Mouse (Mus musculus) myocyte (in vitro differentiated cells): ENCODE results near the gene Olfr692. TPM values are rescaled to one million over a fixed set of nuclear protein-coding genes. Genes with fewer than 3 reads are reported as not detected.

Experiments used
- H3K27me3 ChIP-seq: one replicate; pipeline ENCODE4 v1.6.1; 2011; ENCODE audit not compliant: control insufficient read depth, insufficient read depth, insufficient read length
- H3K36me3 ChIP-seq: one replicate; pipeline ENCODE4 v1.6.1; 2011; ENCODE audit not compliant: control insufficient read depth, insufficient read depth
- H3K4me2 ChIP-seq: one replicate; pipeline ENCODE4 v1.6.1; 2011; ENCODE audit warnings: low read depth, control low read depth
- H3K4me3 ChIP-seq: one replicate; pipeline ENCODE4 v1.5.1; 2011; ENCODE audit warnings: mild to moderate bottlenecking, control low read depth, moderate library complexity
- H3K79me2 ChIP-seq: one replicate; pipeline ENCODE4 v1.6.1; 2011; ENCODE audit not compliant: control insufficient read depth, insufficient read depth
- H3ac ChIP-seq: one replicate; pipeline ENCODE4 v1.6.1; 2011; ENCODE audit not compliant: control insufficient read depth, insufficient read length
- CEBPB ChIP-seq: IDR thresholded peaks from 2 replicates; pipeline ENCODE4 v1.6.1; 2011; ENCODE audit warnings: mild to moderate bottlenecking, moderate library complexity; ENCODE audit not compliant: poor library complexity, insufficient read depth, severe bottlenecking
- E2F4 ChIP-seq: IDR thresholded peaks from one replicate; pipeline ENCODE4 v1.6.1; 2011; ENCODE audit warnings: mild to moderate bottlenecking, control low read depth, moderate library complexity; ENCODE audit not compliant: insufficient read depth
- MAX ChIP-seq: IDR thresholded peaks from one replicate; pipeline ENCODE4 v1.6.1; 2011; ENCODE audit warnings: low read depth, mild to moderate bottlenecking, control low read depth
- MYOD1 ChIP-seq, 3 experiments: IDR thresholded peaks; one replicate each; pipeline ENCODE4 v1.6.1; 2011; ENCODE audit warnings: control low read depth in 2 of 3, low read depth in 2 of 3, mild to moderate bottlenecking in 2 of 3, moderate library complexity in 1 of 3; ENCODE audit not compliant: insufficient read length in 2 of 3, control insufficient read depth in 1 of 3
- MYOG ChIP-seq, 3 experiments: IDR thresholded peaks; one replicate each; pipeline ENCODE4 v1.6.1; 2011; ENCODE audit warnings: control low read depth in 2 of 3, low read depth in 2 of 3, mild to moderate bottlenecking in 2 of 3; ENCODE audit not compliant: insufficient read length in 2 of 3, control insufficient read depth in 1 of 3, insufficient read depth in 1 of 3
- POLR2A ChIP-seq: IDR thresholded peaks from one replicate; pipeline ENCODE4 v1.6.1; 2011; ENCODE audit warnings: low read depth, mild to moderate bottlenecking, control low read depth, moderate library complexity; ENCODE audit not compliant: insufficient read length
- POLR2AphosphoS2 ChIP-seq: IDR thresholded peaks from one replicate; pipeline ENCODE4 v1.6.1; 2011; ENCODE audit warnings: low read depth, control low read depth; ENCODE audit not compliant: insufficient read length
- REST ChIP-seq: IDR thresholded peaks from one replicate; pipeline ENCODE4 v1.6.1; 2011; ENCODE audit warnings: mild to moderate bottlenecking, control low read depth, moderate library complexity; ENCODE audit not compliant: insufficient read depth, insufficient read length
- SRF ChIP-seq: IDR thresholded peaks from one replicate; pipeline ENCODE4 v1.6.1; 2011; ENCODE audit warnings: low read depth; ENCODE audit not compliant: control insufficient read depth, insufficient read length
- TCF12 ChIP-seq: IDR thresholded peaks from one replicate; pipeline ENCODE4 v1.6.1; 2011; ENCODE audit warnings: mild to moderate bottlenecking, control low read depth; ENCODE audit not compliant: poor library complexity, insufficient read depth, severe bottlenecking
- TCF3 ChIP-seq: IDR thresholded peaks from one replicate; pipeline ENCODE4 v1.6.1; 2011; ENCODE audit warnings: low read depth, control low read depth; ENCODE audit not compliant: insufficient read length
- USF1 ChIP-seq: IDR thresholded peaks from one replicate; pipeline ENCODE4 v1.6.1; 2011; ENCODE audit warnings: low read depth, mild to moderate bottlenecking, control low read depth, moderate library complexity
- polyA plus RNA-seq: library from polyadenylated mRNA; unstranded; fragments of >200 nt; fragmentation: generic; extraction: Trizol; gene quantifications from one replicate; pipeline ENCODE4 v1.2.1, GENCODE M21; 2012; ENCODE audit warnings: missing spikeins

The Olfr692 gene
- polyA plus RNA-seq, 1 experiment, result not detected

DNA sequence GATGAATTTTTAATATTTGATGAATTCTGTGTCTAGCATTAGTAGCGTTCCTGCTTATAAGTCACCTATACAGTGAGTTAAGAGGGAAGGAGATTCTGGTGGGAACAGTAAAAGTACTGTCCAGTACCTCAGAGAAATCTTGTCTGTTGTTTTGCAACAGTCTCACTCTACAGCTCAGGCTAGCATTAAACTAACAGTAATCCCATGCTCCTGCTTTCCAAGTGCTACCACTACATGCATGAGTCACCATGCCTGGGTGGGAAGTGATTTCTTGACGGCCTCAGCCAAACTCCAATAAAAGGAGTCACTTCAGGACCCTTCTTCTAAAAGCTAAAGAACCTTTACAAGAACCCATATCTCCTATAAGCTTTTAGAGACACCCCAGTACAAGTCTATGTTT, 6.3 kb upstream of the Olfr692 start:
- Histone ChIP-seq H3K79me2 (no peaks in the 10 kb centered on the region), H3K36me3 (no peaks in the 10 kb centered on the region), H3K27me3 (no peaks in the 10 kb centered on the region), H3ac (no peak overlapping the region), H3K4me3 (no peak overlapping the region), H3K4me2 (no peak overlapping the region)
- TF ChIP-seq SRF (no peak), REST (no peak), E2F4 (no peak), POLR2A (no peak), MYOD1 (IDR thresholded peaks at IDR 0.05; ENCODE audit: control insufficient read depth in 1 of 3, insufficient read length in 2 of 3, low read depth in 2 of 3) (no peak), POLR2AphosphoS2 (no peak), USF1 (no peak), MYOG (IDR thresholded peaks at IDR 0.05; ENCODE audit: control insufficient read depth in 1 of 3, insufficient read depth in 1 of 3, insufficient read length in 2 of 3, low read depth in 2 of 3) (no peak), CEBPB (no peak), TCF12 (no peak), MAX (no peak), TCF3 (no peak)

DNA sequence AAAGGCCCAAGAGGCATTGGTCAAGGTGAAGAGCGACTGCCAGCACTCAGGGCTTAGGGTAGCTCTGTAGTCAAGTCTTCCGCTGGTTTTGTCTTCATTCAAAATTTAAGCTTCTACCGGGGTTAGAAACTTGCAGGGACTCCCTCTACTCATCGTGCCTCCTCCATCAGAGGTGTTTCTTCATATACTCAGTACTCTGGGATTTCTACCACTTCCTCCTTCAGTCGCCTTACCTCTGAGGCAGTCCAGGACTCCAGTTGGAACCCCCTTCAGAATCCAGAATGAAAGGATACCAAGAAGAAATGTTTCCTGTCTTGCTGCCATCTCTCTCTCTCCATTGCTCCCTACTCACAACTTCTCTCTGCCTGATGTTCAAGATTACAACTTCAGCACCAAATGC, 762 bp upstream of the Olfr692 start:
- Histone ChIP-seq H3K4me3 (no peak overlapping the region), H3K27me3 (no peaks in the 10 kb centered on the region), H3K36me3 (no peaks in the 10 kb centered on the region), H3K4me2 (no peak overlapping the region), H3K79me2 (no peaks in the 10 kb centered on the region), H3ac (no peak overlapping the region)
- TF ChIP-seq MYOD1 (IDR thresholded peaks at IDR 0.05; ENCODE audit: control insufficient read depth in 1 of 3, insufficient read length in 2 of 3, low read depth in 2 of 3) (no peak), POLR2A (no peak), TCF12 (no peak), MYOG (IDR thresholded peaks at IDR 0.05; ENCODE audit: control insufficient read depth in 1 of 3, insufficient read depth in 1 of 3, insufficient read length in 2 of 3, low read depth in 2 of 3) (no peak), USF1 (no peak), CEBPB (no peak), TCF3 (no peak), SRF (no peak)

DNA sequence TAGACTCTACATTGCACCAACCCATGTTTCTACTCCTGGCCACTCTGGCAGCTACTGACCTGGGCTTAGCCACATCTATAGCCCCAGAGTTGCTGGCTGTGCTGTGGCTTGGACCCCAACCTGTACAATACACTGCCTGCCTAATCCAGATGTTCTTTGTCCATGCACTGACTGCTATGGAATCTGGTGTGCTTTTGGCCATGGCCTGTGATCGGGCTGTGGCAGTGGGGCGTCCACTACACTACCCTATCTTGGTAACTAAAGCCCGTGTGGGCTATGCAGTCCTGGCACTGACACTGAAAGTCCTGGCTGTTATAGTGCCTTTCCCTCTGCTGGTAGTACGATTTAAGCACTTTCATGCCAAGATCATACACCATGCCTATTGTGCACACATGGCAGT, 491 bp downstream of the Olfr692 start:
- Histone ChIP-seq H3K27me3 (no peaks in the 10 kb centered on the region), H3K36me3 (peaks cover 5% of the 10 kb centered on the region), H3K79me2 (no peaks in the 10 kb centered on the region), H3K4me2 (no peak overlapping the region), H3ac (no peak overlapping the region), H3K4me3 (no peak overlapping the region)
- TF ChIP-seq USF1 (no peak), POLR2AphosphoS2 (no peak), E2F4 (no peak), CEBPB (no peak), POLR2A (no peak), TCF3 (no peak), REST (no peak), MAX (no peak), MYOG (IDR thresholded peaks at IDR 0.05; ENCODE audit: control insufficient read depth in 1 of 3, insufficient read depth in 1 of 3, insufficient read length in 2 of 3, low read depth in 2 of 3) (no peak), SRF (no peak), MYOD1 (IDR thresholded peaks at IDR 0.05; ENCODE audit: control insufficient read depth in 1 of 3, insufficient read length in 2 of 3, low read depth in 2 of 3) (no peak), TCF12 (no peak)

DNA sequence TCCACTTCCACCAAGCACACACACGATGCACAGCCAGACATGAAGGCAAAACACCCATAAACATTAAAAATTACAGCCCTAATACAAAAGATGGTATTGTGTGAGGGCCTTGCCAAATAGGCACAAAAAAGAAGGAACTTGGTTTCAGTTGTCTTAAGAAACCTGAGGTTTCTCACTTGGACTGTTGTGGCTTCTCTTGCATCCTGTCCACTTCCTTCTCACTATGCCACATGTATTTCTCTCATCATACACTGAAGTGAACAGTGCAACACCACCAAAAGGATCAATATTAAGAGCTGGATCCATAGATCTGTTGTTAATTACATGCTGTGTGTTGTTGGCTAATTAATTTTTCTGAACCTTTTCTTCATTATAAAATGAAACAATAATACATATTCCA, 4.9 kb downstream of the Olfr692 start:
- no peak overlapping the region for H3ac ChIP-seq
- no peak for TF ChIP-seq CEBPB
- no peak for TF ChIP-seq REST
- no peak for TF ChIP-seq MYOG (IDR thresholded peaks at IDR 0.05; ENCODE audit: control insufficient read depth in 1 of 3, insufficient read depth in 1 of 3, insufficient read length in 2 of 3, low read depth in 2 of 3)
- no peak for TF ChIP-seq TCF12
- no peak for TF ChIP-seq SRF
- TF ChIP-seq TCF3, result no peak
- H3K4me3 ChIP-seq, result no peak overlapping the region
- no peaks in the 10 kb centered on the region for H3K79me2 ChIP-seq
- no peak overlapping the region for H3K4me2 ChIP-seq
- peaks cover 21% of the 10 kb centered on the region for H3K36me3 ChIP-seq
- H3K27me3 ChIP-seq, result no peaks in the 10 kb centered on the region

DNA sequence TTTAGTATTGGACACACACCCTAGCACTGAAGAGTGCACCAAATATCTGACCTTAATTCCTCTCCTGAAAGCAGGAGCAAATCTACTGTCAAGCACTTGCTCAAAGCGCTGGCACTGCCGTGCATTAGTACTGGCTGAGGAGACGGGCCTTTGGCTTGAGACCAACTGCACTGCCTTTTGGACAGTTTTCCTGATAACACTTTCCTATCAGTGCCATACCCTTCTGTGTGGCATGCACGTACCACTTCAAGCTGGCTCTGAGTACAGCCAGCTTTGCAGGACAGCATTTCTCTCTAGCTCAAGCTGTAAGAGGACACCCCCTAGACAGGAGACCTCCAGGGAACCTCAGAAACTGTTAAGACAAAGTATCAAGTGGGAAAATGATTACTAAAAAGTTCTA, 5.5 kb downstream of the Olfr692 start:
- Histone ChIP-seq H3K36me3 (peaks cover 21% of the 10 kb centered on the region), H3K4me2 (no peak overlapping the region)

More for the DNA sequence above, 5.5 kb downstream of the Olfr692 start:
- Histone ChIP-seq H3K79me2 (no peaks in the 10 kb centered on the region), H3K4me3 (no peak overlapping the region), H3K27me3 (no peaks in the 10 kb centered on the region), H3ac (no peak overlapping the region)
- TF ChIP-seq MYOD1 (IDR thresholded peaks at IDR 0.05; ENCODE audit: control insufficient read depth in 1 of 3, insufficient read length in 2 of 3, low read depth in 2 of 3), result no peak
- TF ChIP-seq POLR2A, result no peak
- TF ChIP-seq E2F4, result no peak
- TF ChIP-seq CEBPB, result no peak
- no peak for TF ChIP-seq MAX
- TF ChIP-seq USF1, result no peak
- TF ChIP-seq MYOG (IDR thresholded peaks at IDR 0.05; ENCODE audit: control insufficient read depth in 1 of 3, insufficient read depth in 1 of 3, insufficient read length in 2 of 3, low read depth in 2 of 3), result no peak
- TF ChIP-seq SRF, result no peak
- no peak for TF ChIP-seq POLR2AphosphoS2
- TF ChIP-seq TCF12, result no peak
- TF ChIP-seq TCF3, result no peak
- no peak for TF ChIP-seq REST
